Mouse (Mus musculus): ENCODE data around the gene Gm4969. TPM values are rescaled to one million over a fixed set of nuclear protein-coding genes. Genes with fewer than 3 reads are reported as not detected.

The Gm4969 gene
- polyA plus RNA-seq, 1 experiment: not detected

DNA sequence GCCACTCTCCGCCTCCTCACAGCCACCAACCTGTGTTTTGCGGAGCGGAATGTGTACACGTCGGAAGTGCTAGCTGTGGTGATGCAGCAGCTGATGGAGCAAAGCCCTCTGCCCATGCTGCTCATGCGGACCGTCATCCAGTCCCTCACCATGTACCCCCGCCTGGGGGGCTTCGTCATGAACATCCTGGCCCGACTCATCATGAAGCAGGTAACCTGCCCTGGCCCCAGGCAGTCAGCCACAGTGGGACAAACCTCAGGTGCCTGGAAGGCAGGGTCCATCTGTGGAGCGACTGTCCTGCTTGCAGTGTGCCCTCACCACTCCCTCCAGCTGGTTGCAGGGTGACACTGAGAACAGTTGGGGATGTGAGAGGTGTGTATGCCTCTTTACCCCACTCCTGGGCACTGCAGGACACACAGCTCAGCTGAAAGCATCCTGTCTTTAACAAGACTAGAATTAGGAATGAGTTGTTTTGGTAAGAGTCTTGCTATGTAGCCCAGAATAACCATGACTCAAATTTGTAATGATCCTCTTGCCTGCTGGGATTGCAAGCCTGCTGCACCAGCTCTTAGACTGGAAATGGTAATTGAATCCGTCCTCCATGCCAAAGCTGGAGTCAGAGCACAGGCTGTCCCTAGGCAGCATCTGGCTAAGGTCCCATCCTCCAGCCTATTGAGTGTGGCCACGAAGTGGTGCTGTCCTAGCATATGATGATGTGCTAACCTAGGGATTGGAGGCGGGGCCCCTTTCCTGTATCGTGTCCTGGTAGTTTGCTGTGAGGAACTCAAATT is 65.6 kb downstream of the Gm4969 start:
- 89% methylated on average over 15 of the region's 15 CpGs for WGBS
- H3K4me3 ChIP-seq (replicated peaks; ENCODE audit: extremely low read depth, low read depth, low read length): no peak overlapping the region
- no peaks in the 10 kb centered on the region for H3K4me1 ChIP-seq (ENCODE audit: control insufficient read depth, insufficient read depth, low read length)
- TF ChIP-seq CTCF (IDR thresholded peaks at IDR 0.05; ENCODE audit: insufficient read depth, low read length) (no peak), POLR2A (IDR thresholded peaks at IDR 0.05; ENCODE audit: borderline replicate concordance, extremely low read depth, low read depth, low read length) (no peak)
- no peak for DNase-seq

DNA sequence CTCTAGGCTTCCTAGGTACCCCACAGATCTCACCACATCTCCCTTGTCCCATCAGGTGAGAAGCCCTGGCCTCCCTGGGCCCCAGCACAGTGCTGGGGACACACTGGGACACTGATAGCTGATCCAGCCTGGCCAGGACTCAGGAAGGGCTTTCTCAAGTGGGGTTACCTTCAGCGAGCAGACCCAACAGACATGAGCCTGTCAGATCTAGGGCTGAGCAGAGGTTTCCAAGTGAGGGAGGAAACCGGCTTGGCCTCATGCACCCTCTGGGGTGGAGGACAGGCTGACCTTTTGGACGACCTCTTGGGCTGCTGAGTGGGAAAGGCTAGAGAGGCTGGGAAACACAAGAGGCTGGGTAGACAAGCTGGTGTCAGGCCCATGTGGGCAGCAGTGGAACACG is 67.0 kb downstream of the Gm4969 start:
- H3K4me3 ChIP-seq (replicated peaks; ENCODE audit: extremely low read depth, low read depth, low read length): no peak overlapping the region
- WGBS: 45% methylated on average over 4 of the region's 4 CpGs
- DNase-seq: no peak
- TF ChIP-seq CTCF (IDR thresholded peaks at IDR 0.05; ENCODE audit: insufficient read depth, low read length): no peak
- no peak for TF ChIP-seq POLR2A (IDR thresholded peaks at IDR 0.05; ENCODE audit: borderline replicate concordance, extremely low read depth, low read depth, low read length)
- H3K4me1 ChIP-seq (ENCODE audit: control insufficient read depth, insufficient read depth, low read length): no peaks in the 10 kb centered on the region

DNA sequence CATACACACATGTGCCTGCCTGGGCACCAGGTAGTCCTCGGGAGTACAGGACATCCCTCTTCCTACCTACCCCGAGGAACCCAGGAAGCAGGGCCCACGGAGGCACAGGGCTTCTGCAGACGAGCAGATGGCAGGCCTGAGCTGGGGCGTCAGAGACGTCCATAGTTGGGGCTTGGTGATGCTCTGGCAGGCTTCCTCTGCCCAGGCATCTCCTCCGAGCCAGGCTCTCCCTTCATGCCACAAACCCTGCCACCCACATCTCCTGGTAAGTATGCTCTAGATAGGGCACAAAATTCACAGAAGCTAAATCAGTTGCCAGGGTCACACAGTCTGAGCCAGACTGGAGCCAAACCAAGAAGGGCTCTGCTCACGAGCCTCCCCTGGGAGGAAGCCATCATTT is 68.0 kb downstream of the Gm4969 start:
- TF ChIP-seq POLR2A (IDR thresholded peaks at IDR 0.05; ENCODE audit: borderline replicate concordance, extremely low read depth, low read depth, low read length) (no peak), CTCF (IDR thresholded peaks at IDR 0.05; ENCODE audit: insufficient read depth, low read length) (no peak)
- H3K4me3 ChIP-seq (replicated peaks; ENCODE audit: extremely low read depth, low read depth, low read length): no peak overlapping the region
- WGBS: 75% methylated on average over 8 of the region's 8 CpGs
- H3K4me1 ChIP-seq (ENCODE audit: control insufficient read depth, insufficient read depth, low read length): no peaks in the 10 kb centered on the region
- no peak for DNase-seq

DNA sequence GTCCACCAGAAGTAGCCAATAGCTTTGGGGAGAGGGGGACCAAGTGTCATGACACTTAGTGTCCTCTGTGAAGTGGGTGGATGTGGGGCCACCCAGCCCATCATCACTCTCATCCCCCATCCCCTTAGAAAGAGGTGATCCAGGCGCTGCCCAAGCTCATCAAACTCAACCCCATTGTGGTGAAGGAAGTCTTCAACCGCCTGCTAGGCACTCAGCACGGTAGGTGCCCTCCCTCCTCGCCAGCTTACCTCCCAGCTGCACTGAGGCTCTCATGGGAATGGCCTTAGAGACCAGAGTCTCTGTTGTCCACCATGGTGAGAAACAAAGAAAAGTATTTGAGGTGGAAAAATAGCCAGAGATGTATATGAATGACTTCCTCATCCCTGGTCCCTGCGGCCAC is 68.9 kb downstream of the Gm4969 start:
- TF ChIP-seq CTCF (IDR thresholded peaks at IDR 0.05; ENCODE audit: insufficient read depth, low read length) (no peak), POLR2A (IDR thresholded peaks at IDR 0.05; ENCODE audit: borderline replicate concordance, extremely low read depth, low read depth, low read length) (no peak)
- no peak for DNase-seq
- WGBS: 91% methylated on average over 5 of the region's 5 CpGs
- no peaks in the 10 kb centered on the region for H3K4me1 ChIP-seq (ENCODE audit: control insufficient read depth, insufficient read depth, low read length)
- H3K4me3 ChIP-seq (replicated peaks; ENCODE audit: extremely low read depth, low read depth, low read length): no peak overlapping the region

Other genes starting within 250 kb of the Gm4969 start
- 46.7 and 112 TPM in 2 replicates for gene Pglyrp1, start 247.0 kb downstream of the Gm4969 start, polyA plus RNA-seq (2012; rRNA removed)
- 22.7 and 26.9 TPM in 2 replicates for gene Ccdc61, start 208.0 kb downstream of the Gm4969 start, polyA plus RNA-seq (2012; rRNA removed)
- gene Nova2, start 192.5 kb downstream of the Gm4969 start, polyA plus RNA-seq (2012; rRNA removed): 4.2 and 5.0 TPM in 2 replicates
- gene Nanos2, start 131.0 kb downstream of the Gm4969 start, polyA plus RNA-seq (2012; rRNA removed): 0.07 and 0.09 TPM in 2 replicates
- 7.2 and 10.2 TPM in 2 replicates for gene Mypop, start 127.1 kb downstream of the Gm4969 start, polyA plus RNA-seq (2012; rRNA removed)
- gene Irf2bp1, start 114.3 kb downstream of the Gm4969 start, polyA plus RNA-seq (2012; rRNA removed): 34.7 and 39.9 TPM in 2 replicates
- gene Foxa3, start 94.8 kb downstream of the Gm4969 start, polyA plus RNA-seq (2012; rRNA removed): 0.39 and 0.60 TPM in 2 replicates
- 69.3 and 76.1 TPM in 2 replicates for gene Sympk, start 94.0 kb downstream of the Gm4969 start, polyA plus RNA-seq (2012; rRNA removed)
- gene Rsph6a, start 63.7 kb downstream of the Gm4969 start, polyA plus RNA-seq (2012; rRNA removed): not detected in 2 replicates
- 94.6 and 101 TPM in 2 replicates for gene Dmwd, start 42.1 kb downstream of the Gm4969 start, polyA plus RNA-seq (2012; rRNA removed)
- 209 and 259 TPM in 2 replicates for gene Dmpk, start 34.5 kb downstream of the Gm4969 start, polyA plus RNA-seq (2012; rRNA removed)
- 39.6 and 47.2 TPM in 2 replicates for gene Six5, start 23.8 kb downstream of the Gm4969 start, polyA plus RNA-seq (2012; rRNA removed)
- 10.7 and 12.3 TPM in 2 replicates for gene Fbxo46, start 1.5 kb upstream of the Gm4969 start, polyA plus RNA-seq (2012; rRNA removed)
- gene Qpctl, start 30.9 kb upstream of the Gm4969 start, polyA plus RNA-seq (2012; rRNA removed): 11.1 and 14.9 TPM in 2 replicates
- gene Snrpd2, start 31.4 kb upstream of the Gm4969 start, polyA plus RNA-seq (2012; rRNA removed): 16.2 and 20.1 TPM in 2 replicates
- gene Gipr, start 47.8 kb upstream of the Gm4969 start, polyA plus RNA-seq (2012; rRNA removed): 0.19 and 0.24 TPM in 2 replicates
- 73.7 and 81.5 TPM in 2 replicates for gene Eml2, start 58.1 kb upstream of the Gm4969 start, polyA plus RNA-seq (2012; rRNA removed)
- 21.6 and 29.5 TPM in 2 replicates for gene Gpr4, start 94.2 kb upstream of the Gm4969 start, polyA plus RNA-seq (2012; rRNA removed)
- gene Opa3, start 110.0 kb upstream of the Gm4969 start, polyA plus RNA-seq (2012; rRNA removed): 24.6 and 27.6 TPM in 2 replicates
- 194 TPM in 2 replicates for gene Vasp, start 153.4 kb upstream of the Gm4969 start, polyA plus RNA-seq (2012; rRNA removed)
- 0.23 and 0.36 TPM in 2 replicates for gene Ppm1n, start 161.7 kb upstream of the Gm4969 start, polyA plus RNA-seq (2012; rRNA removed)
- gene Rtn2, start 164.3 kb upstream of the Gm4969 start, polyA plus RNA-seq (2012; rRNA removed): 56.3 and 76.2 TPM in 2 replicates
- gene Fosb, start 191.7 kb upstream of the Gm4969 start, polyA plus RNA-seq (2012; rRNA removed): 4.0 and 4.6 TPM in 2 replicates
- 38.7 and 46.6 TPM in 2 replicates for gene Ercc1, start 226.4 kb upstream of the Gm4969 start, polyA plus RNA-seq (2012; rRNA removed)
- gene Cd3eap, start 241.1 kb upstream of the Gm4969 start, polyA plus RNA-seq (2012; rRNA removed): 4.6 and 5.2 TPM in 2 replicates
- 10.0 and 17.8 TPM in 2 replicates for gene Ppp1r13l, start 241.4 kb upstream of the Gm4969 start, polyA plus RNA-seq (2012; rRNA removed)

Data from lung, adult 2 months (tissue).